Mouse (Mus musculus): Measurements from ENCODE around the gene Tmem131. TPM values are rescaled to one million over a fixed set of nuclear protein-coding genes. Genes with fewer than 3 reads are reported as not detected.

Gene Tmem131
- 10 to 100 TPM in 1 of 2 experiments, 1 to 10 TPM in 1; 1.6 to 13.1 TPM for polyA plus RNA-seq (2012; fragmentation: generic; extraction: Trizol)

GRCm38 (mm10) chr1:36943653-36944052 is at the start of gene Tmem131:
TSS of gene Tmem131 (minus strand) at chr1:36943666.

GRCm38 (mm10) chr1:36761568-36761967 is 181.9 kb downstream of the Tmem131 start, which contains the start of gene Zap70:
TSS of gene Zap70 (plus strand) at chr1:36761798.

Other genes with a start within 250 kb of the Tmem131 start
- gene 4933424G06Rik, start 233.5 kb downstream of the Tmem131 start, polyA plus RNA-seq (2012; fragmentation: generic; extraction: Trizol): not detected
- gene Actr1b, start 229.2 kb downstream of the Tmem131 start, polyA plus RNA-seq (2012; fragmentation: generic; extraction: Trizol): 10 to 100 TPM; 53.0 to 65.1 TPM
- not detected for gene Zap70, start 181.9 kb downstream of the Tmem131 start, polyA plus RNA-seq (2012; fragmentation: generic; extraction: Trizol)
- gene Vwa3b, start 82.9 kb upstream of the Tmem131 start, polyA plus RNA-seq (2012; fragmentation: generic; extraction: Trizol): not detected